Mouse (Mus musculus): Measurements from ENCODE around the gene Btbd35f19.
"Not testable (repeated sequence)": the region's sequence is repeated elsewhere in the genome, so short reads cannot be mapped to it uniquely, and the experiment has no call there.

DNA sequence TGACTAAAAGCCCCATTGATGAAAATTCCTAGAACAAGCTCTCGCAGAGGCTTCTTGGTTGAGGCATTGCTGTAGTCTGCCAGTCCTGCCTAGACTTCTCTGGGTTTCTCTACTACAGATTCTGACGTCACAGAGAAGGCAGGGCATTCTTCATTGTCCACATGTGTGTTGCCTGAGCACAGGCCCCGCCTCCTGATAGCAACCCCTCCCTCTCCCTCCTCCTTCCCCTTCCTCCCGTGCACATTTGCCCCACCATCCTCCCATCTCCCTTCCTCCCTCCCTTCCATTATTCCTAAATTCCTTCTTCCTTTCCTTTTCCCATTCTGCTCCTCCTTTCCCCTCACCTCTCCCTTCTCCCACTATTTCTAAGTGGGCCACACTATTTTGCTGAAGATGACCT, at the start of gene Btbd35f19:
- not testable (repeated sequence) for TF ChIP-seq CTCF, EP300 (IDR thresholded peaks at IDR 0.05; ENCODE audit: low read depth)
